Mouse (Mus musculus): ENCODE data around the gene Sugt1. TPM values are rescaled to one million over a fixed set of nuclear protein-coding genes. Genes with fewer than 3 reads are reported as not detected.

Gene Sugt1
- polyA plus RNA-seq, 1 experiment: 186 TPM

DNA sequence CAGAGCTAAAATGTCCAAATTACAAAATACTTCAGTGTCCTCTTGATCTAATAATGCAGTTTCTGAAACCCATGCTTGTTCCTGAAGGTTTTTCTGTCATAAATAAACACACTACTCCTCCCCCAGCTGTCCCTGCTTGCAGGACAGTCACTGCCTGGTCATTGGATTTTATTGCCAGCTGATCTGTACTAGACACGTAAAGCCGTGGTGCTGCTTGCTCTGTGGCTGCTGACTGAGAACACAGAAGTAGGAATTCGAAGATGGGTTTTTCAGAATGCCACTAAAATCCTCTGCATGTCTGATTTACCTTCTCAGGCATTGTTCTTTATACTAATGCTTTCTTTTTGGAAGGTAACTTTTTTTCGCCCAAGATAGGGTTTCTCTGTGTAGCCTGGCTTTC, 49.3 kb downstream of the Sugt1 start:
- Histone ChIP-seq H3K27ac (ENCODE audit: insufficient read depth, low read length) (no peak overlapping the region), H3K4me1 (ENCODE audit: control insufficient read depth, insufficient read depth, low read length) (no peaks in the 10 kb centered on the region), H3K4me3 (ENCODE audit: insufficient read depth, low read length) (no peak overlapping the region)
- TF ChIP-seq POLR2A (IDR thresholded peaks at IDR 0.05; ENCODE audit: low read depth, low read length) (no peak), CTCF (IDR thresholded peaks at IDR 0.05; ENCODE audit: borderline replicate concordance, insufficient read depth, low read length) (no peak)

DNA sequence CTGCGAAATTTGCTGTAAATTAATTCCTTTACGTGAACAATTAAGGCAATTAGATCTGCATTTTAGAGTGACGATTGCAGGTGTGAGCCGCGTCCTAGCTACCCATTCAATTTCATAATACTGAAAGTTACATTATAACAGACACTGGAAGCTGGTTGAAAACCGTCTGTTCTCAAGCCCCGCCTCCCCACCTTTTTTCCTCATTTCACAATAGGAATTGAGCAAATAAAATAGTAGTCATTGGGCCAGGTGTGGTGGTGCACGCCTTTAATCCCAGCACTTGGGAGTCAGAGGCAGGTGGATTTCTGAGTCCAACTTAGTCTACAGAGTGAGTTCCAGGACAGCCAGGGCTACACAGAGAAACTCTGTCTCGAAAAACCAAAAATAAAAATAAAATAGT, 54.6 kb downstream of the Sugt1 start:
- TF ChIP-seq POLR2A (IDR thresholded peaks at IDR 0.05; ENCODE audit: low read depth, low read length): no peak
- Histone ChIP-seq H3K27ac (ENCODE audit: insufficient read depth, low read length) (no peak overlapping the region), H3K4me3 (ENCODE audit: insufficient read depth, low read length) (no peak overlapping the region), H3K4me1 (ENCODE audit: control insufficient read depth, insufficient read depth, low read length) (no peaks in the 10 kb centered on the region)

DNA sequence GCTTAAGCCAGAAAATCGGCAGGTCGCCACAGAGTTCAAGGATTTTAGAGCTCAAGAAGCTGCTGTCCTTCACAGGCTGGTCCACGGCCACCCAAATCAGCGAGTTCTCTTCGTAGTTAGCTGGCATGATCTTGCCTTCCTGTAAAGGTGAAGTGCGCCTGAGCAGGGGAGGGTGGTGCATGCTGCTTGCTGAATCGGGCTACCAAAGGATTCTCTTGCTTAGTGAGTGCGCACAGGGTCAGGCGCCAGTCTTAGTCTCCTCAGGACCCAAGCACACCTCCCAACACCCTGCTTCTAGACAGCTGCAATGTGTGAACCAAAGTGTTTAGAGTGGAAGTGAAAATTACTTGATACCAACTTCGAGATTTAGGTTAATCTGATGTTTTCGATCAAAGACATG, 57.9 kb downstream of the Sugt1 start:
- H3K27ac ChIP-seq (ENCODE audit: insufficient read depth, low read length): no peak overlapping the region
- TF ChIP-seq CTCF (IDR thresholded peaks at IDR 0.05; ENCODE audit: borderline replicate concordance, insufficient read depth, low read length): no peak
- no peaks in the 10 kb centered on the region for H3K4me1 ChIP-seq (ENCODE audit: control insufficient read depth, insufficient read depth, low read length)
- no peak overlapping the region for H3K4me3 ChIP-seq (ENCODE audit: insufficient read depth, low read length)

DNA sequence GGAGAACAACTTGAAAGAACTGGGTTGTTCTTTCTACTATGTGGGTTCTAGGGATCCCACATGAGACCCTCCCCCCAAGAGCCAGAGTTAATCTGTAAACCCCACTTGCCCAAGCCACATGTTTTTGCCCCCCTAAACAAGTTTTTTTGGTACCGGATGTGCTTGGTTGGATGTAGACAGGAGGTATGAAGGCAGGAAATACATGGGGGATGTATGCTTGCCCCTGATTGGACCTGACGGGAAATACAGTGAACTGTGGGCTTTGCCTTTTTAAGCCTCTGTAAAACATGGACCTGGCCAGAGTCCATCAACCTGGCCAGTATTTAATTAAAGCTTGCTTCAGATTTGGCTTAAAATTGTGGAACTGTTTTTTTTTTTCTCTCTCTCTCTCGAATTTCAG, 62.2 kb downstream of the Sugt1 start:
- no peak overlapping the region for H3K4me3 ChIP-seq (ENCODE audit: insufficient read depth, low read length)
- H3K4me1 ChIP-seq (ENCODE audit: control insufficient read depth, insufficient read depth, low read length): no peaks in the 10 kb centered on the region
- TF ChIP-seq CTCF (IDR thresholded peaks at IDR 0.05; ENCODE audit: borderline replicate concordance, insufficient read depth, low read length) (no peak), POLR2A (IDR thresholded peaks at IDR 0.05; ENCODE audit: low read depth, low read length) (no peak)
- no peak overlapping the region for H3K27ac ChIP-seq (ENCODE audit: insufficient read depth, low read length)

DNA sequence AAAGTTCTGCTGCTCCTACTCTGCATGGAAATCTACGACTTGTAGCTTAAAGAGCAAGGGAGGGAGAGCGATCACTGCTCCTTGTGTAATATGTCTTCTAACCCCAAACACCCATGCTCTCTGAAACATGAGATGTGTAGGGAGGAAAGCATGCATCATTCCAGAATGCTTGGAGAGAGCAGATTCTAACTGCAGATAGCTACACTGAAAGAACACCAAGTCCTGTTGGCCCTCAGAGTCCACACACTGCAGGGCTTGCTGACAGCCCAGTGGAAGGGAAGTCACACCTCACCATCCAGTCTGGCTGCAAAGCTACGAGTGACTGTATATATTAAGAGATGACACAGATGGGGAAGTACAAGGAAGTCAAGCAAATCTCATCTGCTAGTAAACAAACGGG, 65.2 kb downstream of the Sugt1 start:
- no peak for TF ChIP-seq POLR2A (IDR thresholded peaks at IDR 0.05; ENCODE audit: low read depth, low read length)
- TF ChIP-seq CTCF (IDR thresholded peaks at IDR 0.05; ENCODE audit: borderline replicate concordance, insufficient read depth, low read length): no peak
- no peak overlapping the region for H3K27ac ChIP-seq (ENCODE audit: insufficient read depth, low read length)
- H3K4me1 ChIP-seq (ENCODE audit: control insufficient read depth, insufficient read depth, low read length): no peaks in the 10 kb centered on the region
- no peak overlapping the region for H3K4me3 ChIP-seq (ENCODE audit: insufficient read depth, low read length)

DNA sequence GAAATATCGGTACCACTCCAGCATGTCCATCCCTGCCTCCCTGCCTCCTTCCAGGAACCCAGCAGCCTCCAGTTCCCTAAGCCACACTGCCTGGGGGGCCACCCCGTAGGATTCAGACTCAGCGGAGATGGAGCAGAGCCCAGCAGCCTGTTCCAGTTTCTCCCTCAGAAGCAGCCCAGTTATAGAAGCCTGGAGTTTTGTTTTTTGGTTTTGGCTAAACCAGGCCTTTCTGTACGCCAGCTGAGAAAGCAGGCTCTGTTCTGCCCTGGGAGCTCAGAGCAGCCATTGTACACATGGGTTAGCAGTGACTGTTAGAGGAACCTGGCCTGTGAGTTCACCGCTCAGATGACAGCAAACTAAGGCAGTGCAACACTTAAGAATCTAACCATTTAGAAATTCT, 70.8 kb downstream of the Sugt1 start:
- no peak overlapping the region for H3K27ac ChIP-seq (ENCODE audit: insufficient read depth, low read length)
- no peaks in the 10 kb centered on the region for H3K4me1 ChIP-seq (ENCODE audit: control insufficient read depth, insufficient read depth, low read length)
- no peak overlapping the region for H3K4me3 ChIP-seq (ENCODE audit: insufficient read depth, low read length)
- TF ChIP-seq CTCF (IDR thresholded peaks at IDR 0.05; ENCODE audit: borderline replicate concordance, insufficient read depth, low read length) (no peak), POLR2A (IDR thresholded peaks at IDR 0.05; ENCODE audit: low read depth, low read length) (no peak)

DNA sequence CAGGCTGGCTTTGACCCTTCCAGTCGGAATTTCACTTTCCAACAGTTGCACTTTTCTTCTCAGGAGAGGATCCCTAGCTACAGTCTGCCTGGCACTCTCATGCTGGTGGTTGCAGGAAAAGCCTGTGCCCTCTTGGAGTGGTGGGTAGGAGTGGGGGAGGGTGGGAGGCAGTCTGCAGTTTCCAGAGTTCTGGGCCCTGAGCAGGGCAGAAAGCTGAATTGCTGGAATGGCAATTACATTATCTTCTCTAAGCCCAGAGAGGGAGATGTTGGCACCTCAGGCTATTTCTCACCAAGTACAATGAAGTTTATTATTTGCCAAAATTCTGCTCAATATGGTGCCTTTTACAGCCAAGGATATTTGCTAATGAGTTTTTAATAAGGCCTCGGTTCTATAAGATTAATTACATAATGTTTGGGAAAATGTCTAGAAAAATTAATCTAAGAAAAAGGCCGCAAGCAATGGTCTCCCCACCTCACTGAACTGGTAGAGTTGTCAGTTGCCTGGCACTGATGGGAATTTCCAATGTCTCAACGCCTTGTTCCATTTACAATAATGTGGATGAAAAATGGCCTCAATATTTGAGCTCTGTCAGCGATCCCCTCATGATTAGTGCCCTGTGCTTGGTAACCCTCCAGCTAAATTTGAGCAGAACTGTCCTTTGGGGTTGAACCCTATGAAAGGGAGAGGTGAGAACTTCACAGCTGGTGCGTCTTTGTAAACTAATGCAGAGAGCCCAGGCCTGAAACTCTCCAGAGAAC, 71.4 kb downstream of the Sugt1 start:
- H3K27ac ChIP-seq (ENCODE audit: insufficient read depth, low read length): no peak overlapping the region
- H3K4me3 ChIP-seq (ENCODE audit: insufficient read depth, low read length): no peak overlapping the region
- TF ChIP-seq POLR2A (IDR thresholded peaks at IDR 0.05; ENCODE audit: low read depth, low read length): no peak
- no peak for TF ChIP-seq CTCF (IDR thresholded peaks at IDR 0.05; ENCODE audit: borderline replicate concordance, insufficient read depth, low read length)
- no peaks in the 10 kb centered on the region for H3K4me1 ChIP-seq (ENCODE audit: control insufficient read depth, insufficient read depth, low read length)

DNA sequence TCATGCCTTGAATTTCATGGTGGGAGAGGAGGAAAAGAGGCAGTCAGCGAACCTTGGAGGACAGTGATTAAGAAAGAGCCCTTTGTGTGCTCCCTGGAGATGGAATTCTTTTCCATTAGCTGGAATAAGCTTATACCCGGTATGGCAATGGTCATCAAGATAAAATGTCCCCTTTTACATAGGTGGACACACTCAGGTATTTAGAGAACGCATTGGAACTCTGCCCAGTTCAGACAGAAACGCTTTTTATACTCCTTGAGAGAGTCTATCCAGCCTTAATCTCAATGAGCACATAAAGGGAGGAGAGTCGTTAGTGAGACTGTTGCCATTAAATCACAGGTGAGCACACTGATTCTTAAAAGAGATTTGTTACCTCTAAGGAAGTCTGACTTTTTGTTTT, 73.0 kb downstream of the Sugt1 start:
- TF ChIP-seq POLR2A (IDR thresholded peaks at IDR 0.05; ENCODE audit: low read depth, low read length) (no peak), CTCF (IDR thresholded peaks at IDR 0.05; ENCODE audit: borderline replicate concordance, insufficient read depth, low read length) (no peak)
- no peaks in the 10 kb centered on the region for H3K4me1 ChIP-seq (ENCODE audit: control insufficient read depth, insufficient read depth, low read length)
- no peak overlapping the region for H3K4me3 ChIP-seq (ENCODE audit: insufficient read depth, low read length)
- H3K27ac ChIP-seq (ENCODE audit: insufficient read depth, low read length): no peak overlapping the region

DNA sequence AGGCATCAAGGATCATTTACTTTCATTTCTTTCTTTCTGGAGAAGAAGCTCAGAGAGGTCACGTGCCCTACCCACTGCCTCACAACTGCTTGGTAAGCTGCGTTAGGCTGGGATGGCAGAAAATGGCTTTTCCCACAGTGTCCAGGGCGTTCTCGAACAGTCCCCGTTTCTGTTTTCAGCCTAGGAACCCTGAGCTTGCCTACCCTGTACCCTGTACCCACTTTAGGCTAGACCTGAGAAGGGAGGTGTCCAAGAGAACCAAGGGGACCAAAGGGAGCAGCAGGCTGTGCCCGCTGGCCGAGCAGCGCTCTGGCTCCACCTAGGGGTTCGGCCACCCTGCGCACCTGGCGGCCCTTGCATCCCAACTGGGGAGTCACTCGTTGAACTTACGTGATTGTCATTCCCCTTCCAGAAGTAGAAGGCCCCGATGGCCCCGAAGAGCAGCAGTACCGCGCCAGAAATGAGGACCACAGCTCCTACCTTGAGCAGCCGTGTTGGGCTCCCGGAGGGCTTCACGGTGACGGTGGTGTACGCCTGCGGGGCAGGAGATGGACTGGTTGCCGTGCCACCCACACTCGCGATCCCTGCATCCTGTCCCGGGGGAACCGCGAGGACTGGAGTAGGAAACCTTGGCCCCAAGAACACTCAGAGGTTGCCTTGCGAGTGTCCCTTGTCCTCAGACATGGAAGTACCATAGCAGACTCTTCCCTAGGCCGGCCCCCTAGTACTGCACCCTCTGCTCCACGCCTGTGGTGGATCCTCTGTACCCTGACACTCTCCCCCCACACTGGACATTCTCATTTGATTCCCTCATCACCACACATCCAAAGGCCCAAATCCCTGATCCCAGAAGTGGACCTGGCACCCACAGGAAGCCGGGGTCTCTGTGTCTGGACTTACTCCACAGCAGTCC, 73.8 kb downstream of the Sugt1 start:
- no peaks in the 10 kb centered on the region for H3K4me1 ChIP-seq (ENCODE audit: control insufficient read depth, insufficient read depth, low read length)
- H3K27ac ChIP-seq (ENCODE audit: insufficient read depth, low read length): no peak overlapping the region
- no peak overlapping the region for H3K4me3 ChIP-seq (ENCODE audit: insufficient read depth, low read length)
- no peak for TF ChIP-seq POLR2A (IDR thresholded peaks at IDR 0.05; ENCODE audit: low read depth, low read length)
- TF ChIP-seq CTCF (IDR thresholded peaks at IDR 0.05; ENCODE audit: borderline replicate concordance, insufficient read depth, low read length): peak; percentile 78

DNA sequence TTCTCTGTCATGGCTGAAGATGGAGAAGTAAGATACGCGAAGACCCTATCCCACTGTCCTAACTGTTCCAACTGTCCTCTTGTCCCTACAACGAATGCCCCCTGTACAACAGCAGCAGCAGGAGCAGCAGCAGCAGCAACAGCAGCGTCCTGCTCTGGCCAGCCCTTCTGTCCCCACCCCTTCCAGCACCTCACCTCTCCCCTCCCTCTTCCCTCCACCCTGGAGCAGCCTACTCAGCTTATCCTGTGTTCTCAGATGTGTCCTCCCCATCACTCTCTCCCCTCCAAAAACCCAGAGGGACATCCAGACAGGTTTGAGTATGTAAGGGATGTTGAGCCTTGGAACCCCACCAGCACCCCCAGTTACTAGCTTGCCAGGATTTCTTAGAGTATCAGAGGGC, 74.5 kb downstream of the Sugt1 start, which contains the start of gene Cnmd:
Gene Cnmd, minus strand, starts transcription at position 170 of the 400 bp plus-strand sequence.
- H3K27ac ChIP-seq (ENCODE audit: insufficient read depth, low read length): no peak within 1 kb of the TSS
- no peaks in the 10 kb centered on the region for H3K4me1 ChIP-seq (ENCODE audit: control insufficient read depth, insufficient read depth, low read length)
- H3K4me3 ChIP-seq (ENCODE audit: insufficient read depth, low read length): no peak within 1 kb of the TSS
- no peak for TF ChIP-seq POLR2A (IDR thresholded peaks at IDR 0.05; ENCODE audit: low read depth, low read length)
- no peak for TF ChIP-seq CTCF (IDR thresholded peaks at IDR 0.05; ENCODE audit: borderline replicate concordance, insufficient read depth, low read length)
